In the genomic region with DNA sequence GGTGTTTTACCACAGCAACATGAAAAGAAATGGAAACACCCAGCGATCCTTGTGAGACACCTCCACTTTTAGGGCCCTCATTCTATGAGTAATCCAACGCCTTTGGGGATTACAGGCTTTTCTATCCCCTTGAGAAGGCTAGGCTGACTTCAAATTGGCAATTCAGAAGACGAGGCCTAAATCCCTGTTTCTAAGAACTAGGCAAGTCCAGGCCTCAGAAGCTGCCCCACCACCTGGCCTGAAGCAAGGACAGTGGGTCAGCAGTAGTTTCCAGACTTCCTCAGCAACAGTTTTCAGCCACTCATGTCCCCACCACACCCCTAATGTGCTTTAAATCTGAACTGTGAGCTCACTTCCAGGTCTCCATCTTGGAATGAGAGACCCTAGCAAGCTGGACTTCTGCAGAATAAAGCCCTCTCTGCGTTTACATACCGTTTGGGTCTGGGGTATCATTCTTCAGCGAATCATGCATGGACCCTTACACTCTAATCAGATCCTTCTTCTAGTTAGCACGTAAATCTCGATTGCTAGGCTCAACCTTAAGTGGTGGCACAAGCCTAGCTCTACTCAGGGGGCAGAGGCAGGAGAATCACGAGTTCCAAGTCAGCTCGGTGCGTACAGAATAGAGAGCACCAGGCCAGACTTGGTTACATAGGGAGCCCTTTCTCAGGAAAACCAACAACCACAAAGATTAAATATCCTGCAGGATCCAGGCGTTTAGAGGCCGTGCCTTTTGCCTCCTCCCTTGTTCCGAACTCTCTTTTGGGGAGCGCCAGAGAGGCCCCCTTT, we compare ENCODE assay signal across 8 mouse cellular contexts. TPM values are rescaled to one million over a fixed set of nuclear protein-coding genes. Genes with fewer than 3 reads are reported as not detected.
DNase-seq lines count a peak whose midpoint lies in the region; ATAC-seq and TF ChIP-seq lines count a peak whose summit lies in the region.

No protein-coding gene starts in this region.

- H3K9me3 ChIP-seq in heart, embryonic 14.5 days (ENCODE audit: control insufficient read depth, low read length) = no peaks in the 10 kb centered on the region
- H3K9me3 ChIP-seq in E14TG2a.4 (ENCODE audit: low read length) = no peaks in the 10 kb centered on the region
- H3K9me3 ChIP-seq in hindbrain, embryonic 15.5 days = no peaks in the 10 kb centered on the region
- no peaks in the 10 kb centered on the region for H3K9me3 ChIP-seq in midbrain, embryonic 14.5 days (ENCODE audit: control insufficient read depth, low read length)

- intact Hi-C loops in heart, postnatal 14 days (cut with DNase I) = no loop called here

- peak overlapping the region; percentile 97 for H3K9ac ChIP-seq in heart, embryonic 14.5 days (ENCODE audit: low read length)
- H3K9ac ChIP-seq in hindbrain, embryonic 15.5 days = peak overlapping the region; percentile 55
- peak overlapping the region; percentile 49 for H3K9ac ChIP-seq in midbrain, embryonic 14.5 days (replicated peaks; ENCODE audit: low read length)

- H3K27ac ChIP-seq in heart, embryonic 14.5 days (replicated peaks in 1 of 2; ENCODE audit: control insufficient read depth in 1 of 2, insufficient read depth in 1 of 2, low read depth in 2 of 2, low read length in 2 of 2) = peak overlapping the region; percentile 89 to 97
- no peak overlapping the region for H3K27ac ChIP-seq in cortical plate, adult 2 months (ENCODE audit: insufficient read depth, low read length)
- H3K27ac ChIP-seq in hindbrain, embryonic 15.5 days (replicated peaks) = peak overlapping the region; percentile 94
- peak overlapping the region; percentile 96 for H3K27ac ChIP-seq in midbrain, embryonic 14.5 days (replicated peaks; ENCODE audit: low read depth, low read length)

- peaks cover 4 to 19% of the 10 kb centered on the region in 2 experiments for H3K4me1 ChIP-seq in heart, embryonic 14.5 days (ENCODE audit: control insufficient read depth in 2 of 2, insufficient read depth in 2 of 2, low read length in 2 of 2)
- H3K4me1 ChIP-seq in E14TG2a.4 (replicated peaks; ENCODE audit: low read depth, low read length) = peaks cover 60% of the 10 kb centered on the region
- H3K4me1 ChIP-seq in cortical plate, adult 2 months (ENCODE audit: control insufficient read depth, insufficient read depth, low read length) = peaks cover 1% of the 10 kb centered on the region; the same call in 1 of the 2 replicates
- H3K4me1 ChIP-seq in hindbrain, embryonic 15.5 days (replicated peaks) = peaks cover 29% of the 10 kb centered on the region
- peaks cover 10% of the 10 kb centered on the region for H3K4me1 ChIP-seq in midbrain, embryonic 14.5 days (ENCODE audit: control insufficient read depth, insufficient read depth, low read length)

- no peaks in the 10 kb centered on the region for H3K27me3 ChIP-seq in heart, embryonic 14.5 days (ENCODE audit: control insufficient read depth, insufficient read depth, low read length)
- no peaks in the 10 kb centered on the region for H3K27me3 ChIP-seq in E14TG2a.4 (ENCODE audit: insufficient read depth, low read length)
- H3K27me3 ChIP-seq in hindbrain, embryonic 15.5 days = no peaks in the 10 kb centered on the region
- H3K27me3 ChIP-seq in midbrain, embryonic 14.5 days (ENCODE audit: control insufficient read depth, insufficient read depth, low read length) = no peaks in the 10 kb centered on the region

- peak overlapping the region; percentile 72 for H3K4me2 ChIP-seq in heart, embryonic 14.5 days (ENCODE audit: low read length)
- H3K4me2 ChIP-seq in hindbrain, embryonic 15.5 days = peak overlapping the region; percentile 62
- H3K4me2 ChIP-seq in midbrain, embryonic 14.5 days (ENCODE audit: low read length) = peak overlapping the region; percentile 55

- H3K4me3 ChIP-seq in heart, embryonic 14.5 days (ENCODE audit: control insufficient read depth in 1 of 2, insufficient read depth in 1 of 2, low read depth in 1 of 2, low read length in 2 of 2) = peak overlapping the region; percentile 92 to 100
- peak overlapping the region; percentile 98 for H3K4me3 ChIP-seq in E14TG2a.4 (replicated peaks; ENCODE audit: low read length)
- H3K4me3 ChIP-seq in cortical plate, adult 2 months (ENCODE audit: insufficient read depth, low read length) = peak overlapping the region; percentile 49
- peak overlapping the region; percentile 91 for H3K4me3 ChIP-seq in hindbrain, embryonic 15.5 days
- peak overlapping the region; percentile 98 for H3K4me3 ChIP-seq in midbrain, embryonic 14.5 days (replicated peaks; ENCODE audit: low read depth, low read length)

- no peak for DNase-seq in heart, postnatal 14 days
- DNase-seq in midbrain, embryonic 14.5 days = no peak
- DNase-seq in yolk sac, embryonic 10.5 days (ENCODE audit: low spot score) = no peak
- DNase-seq in urinary bladder, postnatal 25 days (ENCODE audit: low spot score) = no peak

- TF ChIP-seq POLR2A in cortical plate, adult 2 months (IDR thresholded peaks at IDR 0.05; ENCODE audit: extremely low read depth, insufficient read depth, low read length) = no peak

- WGBS in heart, embryonic 14.5 days = 36% methylated on average over 15 of the region's 15 CpGs
- WGBS in hindbrain, embryonic 15.5 days = 30% methylated on average over 15 of the region's 15 CpGs
- WGBS in midbrain, embryonic 14.5 days = 32% methylated on average over 15 of the region's 15 CpGs

- ATAC-seq in heart, embryonic 14.5 days (ENCODE audit: insufficient number of reproducible peaks, insufficient read depth, low FRiP score, low read depth) = no peak
- peak; percentile 24; the same call in 1 of the 2 replicates for ATAC-seq in hindbrain, embryonic 15.5 days (ENCODE audit: low FRiP score, low read depth)
- peak; percentile 0; the same call in 1 of the 2 replicates for ATAC-seq in midbrain, embryonic 14.5 days (ENCODE audit: low FRiP score, low TSS enrichment)

- no peak for TF ChIP-seq CTCF in E14TG2a.4 (conservative IDR thresholded peaks at IDR 0.05; ENCODE audit: low read length)
- no peak for TF ChIP-seq CTCF in cortical plate, adult 2 months (IDR thresholded peaks at IDR 0.05; ENCODE audit: extremely low read depth, insufficient read depth, low read length)

- peaks cover 15% of the 10 kb centered on the region for H3K36me3 ChIP-seq in heart, embryonic 14.5 days (ENCODE audit: control insufficient read depth, insufficient read depth, low read length)
- peaks cover 17% of the 10 kb centered on the region for H3K36me3 ChIP-seq in E14TG2a.4 (ENCODE audit: insufficient read depth, low read length)
- H3K36me3 ChIP-seq in hindbrain, embryonic 15.5 days = no peaks in the 10 kb centered on the region
- H3K36me3 ChIP-seq in midbrain, embryonic 14.5 days (ENCODE audit: control insufficient read depth, insufficient read depth, low read length) = no peaks in the 10 kb centered on the region

RNA-seq across cellular contexts. Expression of gene Ube2n, which starts 1.0 kb away (rescaled TPM):
- polyA plus RNA-seq in heart, embryonic 14.5 days (2014; fragmentation: Nextera tagmentation; extraction: Ambion mirVana) = 255 and 263 TPM in 2 replicates
- total RNA-seq in heart, postnatal 14 days (2021) = 100 to 1,000 TPM in 1 of 2 experiments, 10 to 100 TPM in 1; 96.8 to 101 TPM
- 174 and 179 TPM in 2 replicates for polyA plus RNA-seq in cortical plate, adult 2 months (2012; rRNA removed)
- 365 and 371 TPM in 2 replicates for polyA plus RNA-seq in hindbrain, embryonic 15.5 days (2015; fragmentation: Nextera tagmentation; extraction: Ambion mirVana)
- 341 and 383 TPM in 2 replicates for polyA plus RNA-seq in midbrain, embryonic 14.5 days (2014; fragmentation: Nextera tagmentation; extraction: Ambion mirVana)

RNA-seq across cellular contexts. Expression of gene Mrpl42, which starts 12.2 kb away (rescaled TPM):
- polyA plus RNA-seq in heart, embryonic 14.5 days (2014; fragmentation: Nextera tagmentation; extraction: Ambion mirVana) = 657 and 673 TPM in 2 replicates
- total RNA-seq in heart, postnatal 14 days (2021) = 100 to 1,000 TPM; 369 to 371 TPM
- 143 and 161 TPM in 2 replicates for polyA plus RNA-seq in cortical plate, adult 2 months (2012; rRNA removed)
- polyA plus RNA-seq in hindbrain, embryonic 15.5 days (2015; fragmentation: Nextera tagmentation; extraction: Ambion mirVana) = 257 and 280 TPM in 2 replicates
- polyA plus RNA-seq in midbrain, embryonic 14.5 days (2014; fragmentation: Nextera tagmentation; extraction: Ambion mirVana) = 251 and 289 TPM in 2 replicates

RNA-seq across cellular contexts. Expression of gene Nudt4, which starts 50.0 kb away (rescaled TPM):
- polyA plus RNA-seq in heart, embryonic 14.5 days (2014; fragmentation: Nextera tagmentation; extraction: Ambion mirVana) = 97.2 and 101 TPM in 2 replicates
- total RNA-seq in heart, postnatal 14 days (2021) = 100 to 1,000 TPM; 270 to 280 TPM
- 115 and 116 TPM in 2 replicates for polyA plus RNA-seq in cortical plate, adult 2 months (2012; rRNA removed)
- 68.5 and 69.0 TPM in 2 replicates for polyA plus RNA-seq in hindbrain, embryonic 15.5 days (2015; fragmentation: Nextera tagmentation; extraction: Ambion mirVana)
- polyA plus RNA-seq in midbrain, embryonic 14.5 days (2014; fragmentation: Nextera tagmentation; extraction: Ambion mirVana) = 64.9 and 80.0 TPM in 2 replicates
